Mouse (Mus musculus) bone marrow macrophage, adult 2 months (primary cell): Measurements from ENCODE around the gene Atp6v0c. TPM values are rescaled to one million over a fixed set of nuclear protein-coding genes. Genes with fewer than 3 reads are reported as not detected.

Experiments
- H3K27ac ChIP-seq: 2 replicates; pipeline ENCODE4 v1.5.1; 2012; ENCODE audit warnings: low read depth, low read length; ENCODE audit not compliant: insufficient read depth
- H3K4me1 ChIP-seq: 2 replicates; pipeline ENCODE4 v1.6.1; 2012; ENCODE audit warnings: low read length; ENCODE audit not compliant: control insufficient read depth, insufficient read depth
- H3K4me3 ChIP-seq: 2 replicates; pipeline ENCODE4 v1.5.1; 2012; ENCODE audit warnings: mild to moderate bottlenecking, low read length, moderate library complexity; ENCODE audit not compliant: insufficient read depth
- CTCF ChIP-seq: IDR thresholded peaks from 2 replicates; pipeline ENCODE4 v1.5.1; 2012; ENCODE audit warnings: low read depth, mild to moderate bottlenecking, low read length, moderate library complexity
- POLR2A ChIP-seq: IDR thresholded peaks from 2 replicates; pipeline ENCODE4 v1.6.1; 2012; ENCODE audit warnings: mild to moderate bottlenecking, low read depth, low read length, borderline replicate concordance
- polyA plus RNA-seq: library from polyadenylated mRNA; stranded (reverse); fragments of >200 nt; gene quantifications from 2 replicates; pipeline ENCODE4 v1.2.4, GENCODE M21; 2012; ENCODE audit not compliant: missing spikeins, insufficient read depth, insufficient read length

Gene Atp6v0c
- polyA plus RNA-seq, 1 experiment = 1,346 TPM

GRCm38 (mm10) chr17:24119446-24119845 is 50.1 kb downstream of the Atp6v0c start:
- Histone ChIP-seq H3K27ac (no peak overlapping the region), H3K4me1 (peaks cover 16% of the 10 kb centered on the region), H3K4me3 (no peak overlapping the region)
- no peak for TF ChIP-seq CTCF
- TF ChIP-seq POLR2A = no peak

Other genes starting within 250 kb of the Atp6v0c start
- not detected in 2 replicates for gene Sbp, start 228.0 kb downstream of the Atp6v0c start, polyA plus RNA-seq
- gene Sbpl, start 214.4 kb downstream of the Atp6v0c start, polyA plus RNA-seq = not detected in 2 replicates
- 0.44 and 1.7 TPM in 2 replicates for gene Prss30, start 189.1 kb downstream of the Atp6v0c start, polyA plus RNA-seq
- not detected in 2 replicates for gene Prss22, start 171.6 kb downstream of the Atp6v0c start, polyA plus RNA-seq
- gene Prss27, start 131.6 kb downstream of the Atp6v0c start, polyA plus RNA-seq = not detected in 2 replicates
- gene Kctd5, start 96.2 kb downstream of the Atp6v0c start, polyA plus RNA-seq = 13.1 and 15.9 TPM in 2 replicates
- gene Pdpk1, start 18.8 kb downstream of the Atp6v0c start, polyA plus RNA-seq = 32.9 and 39.6 TPM in 2 replicates
- 89.6 and 118 TPM in 2 replicates for gene Amdhd2, start 5.9 kb downstream of the Atp6v0c start, polyA plus RNA-seq
- 23.0 and 24.0 TPM in 2 replicates for gene Tbc1d24, start 35.9 kb upstream of the Atp6v0c start, polyA plus RNA-seq
- 0.47 TPM in 1 of 2 replicates, not detected in the other for gene Ntn3, start 39.8 kb upstream of the Atp6v0c start, polyA plus RNA-seq
- gene Tedc2, start 51.1 kb upstream of the Atp6v0c start, polyA plus RNA-seq = 7.7 and 8.5 TPM in 2 replicates
- 25.8 and 33.4 TPM in 2 replicates for gene Ccnf, start 81.8 kb upstream of the Atp6v0c start, polyA plus RNA-seq
- gene Abca17, start 181.4 kb upstream of the Atp6v0c start, polyA plus RNA-seq = 0.40 TPM in 1 of 2 replicates, not detected in the other
- gene Abca3, start 182.2 kb upstream of the Atp6v0c start, polyA plus RNA-seq = 41.7 and 49.0 TPM in 2 replicates
- gene Rnps1, start 244.9 kb upstream of the Atp6v0c start, polyA plus RNA-seq = 65.0 and 72.0 TPM in 2 replicates